Mouse (Mus musculus) hindbrain, embryonic 13.5 days (tissue): ENCODE measurements at regions not wholly inside any gene's neighbourhood (a gene's known extent, or its start where the extent isn't known, plus 50 kb on each side); places are given as distances from the start of the nearest gene placed in this dataset.

ENCODE experiments used
- ATAC-seq: fragments of 200-750 bp; cut with Nextera tagmentation; 2 replicates; pipeline ENCODE4 v1.8.0; 2017; ENCODE audit warnings: moderate TSS enrichment; ENCODE audit not compliant: low FRiP score
- H3K27ac ChIP-seq: fragments of 300-500 bp; sonication (generic); 2 replicates; pipeline ENCODE4 v1.5.1; 2015; ENCODE audit warnings: inconsistent platforms, mild to moderate bottlenecking, moderate library complexity
- H3K27me3 ChIP-seq: fragments of 300-500 bp; sonication (generic); 2 replicates; pipeline ENCODE4 v1.6.1; 2015; ENCODE audit warnings: mild to moderate bottlenecking, inconsistent platforms
- H3K36me3 ChIP-seq: fragments of 300-500 bp; sonication (generic); 2 replicates; pipeline ENCODE4 v1.6.1; 2015; ENCODE audit warnings: mild to moderate bottlenecking, inconsistent platforms
- H3K4me1 ChIP-seq: fragments of 300-500 bp; sonication (generic); replicated peaks from 2 replicates; pipeline ENCODE4 v1.6.1; 2015; ENCODE audit warnings: inconsistent platforms
- H3K4me2 ChIP-seq: fragments of 300-500 bp; sonication (generic); 2 replicates; pipeline ENCODE4 v1.6.1; 2015; ENCODE audit warnings: inconsistent platforms, mild to moderate bottlenecking, moderate library complexity
- H3K4me3 ChIP-seq: fragments of 300-500 bp; sonication (generic); 2 replicates; pipeline ENCODE4 v1.5.1; 2015; ENCODE audit warnings: mild to moderate bottlenecking, inconsistent platforms
- H3K9ac ChIP-seq: fragments of 300-500 bp; sonication (generic); 2 replicates; pipeline ENCODE4 v1.6.1; 2015; ENCODE audit warnings: mild to moderate bottlenecking, inconsistent platforms
- H3K9me3 ChIP-seq: fragments of 300-500 bp; sonication (generic); 2 replicates; pipeline ENCODE4 v1.6.1; 2016; ENCODE audit warnings: inconsistent platforms
- WGBS: fragments of 180-500 bp; shearing (Covaris S2); methylation state at CpG from one replicate; pipeline ENCODE4 v1.1.7; 2015; 5-methylcytosine and 5-hydroxymethylcytosine counted together

DNA sequence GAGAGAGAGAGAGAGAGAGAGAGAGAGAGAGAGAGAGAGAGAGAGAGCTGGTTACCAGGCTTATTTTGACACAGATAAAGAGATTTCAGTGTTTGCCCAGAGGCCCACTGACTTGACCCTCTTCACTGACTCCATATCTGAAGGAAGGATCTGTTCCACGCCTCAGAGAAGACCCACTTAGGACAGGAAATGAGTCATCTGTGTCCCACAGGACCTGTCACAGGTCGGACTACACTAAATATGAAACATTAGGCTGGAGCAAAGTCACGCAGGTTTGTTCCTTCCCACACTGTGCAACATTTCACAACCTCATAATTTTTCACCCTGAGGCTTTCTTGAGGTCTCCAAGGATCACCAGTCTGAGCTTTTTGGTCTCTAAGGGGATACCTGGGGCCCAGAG is 96.5 kb upstream of the Lpp start:
- no peaks in the 10 kb centered on the region for H3K27me3 ChIP-seq
- no peak overlapping the region for H3K4me3 ChIP-seq
- no peak overlapping the region for H3K4me2 ChIP-seq
- H3K36me3 ChIP-seq = no peaks in the 10 kb centered on the region
- no peaks in the 10 kb centered on the region for H3K4me1 ChIP-seq
- H3K9me3 ChIP-seq = no peaks in the 10 kb centered on the region
- no peak overlapping the region for H3K9ac ChIP-seq
- 80% methylated on average over 3 of the region's 3 CpGs for WGBS
- H3K27ac ChIP-seq = no peak overlapping the region
- ATAC-seq = no peak

DNA sequence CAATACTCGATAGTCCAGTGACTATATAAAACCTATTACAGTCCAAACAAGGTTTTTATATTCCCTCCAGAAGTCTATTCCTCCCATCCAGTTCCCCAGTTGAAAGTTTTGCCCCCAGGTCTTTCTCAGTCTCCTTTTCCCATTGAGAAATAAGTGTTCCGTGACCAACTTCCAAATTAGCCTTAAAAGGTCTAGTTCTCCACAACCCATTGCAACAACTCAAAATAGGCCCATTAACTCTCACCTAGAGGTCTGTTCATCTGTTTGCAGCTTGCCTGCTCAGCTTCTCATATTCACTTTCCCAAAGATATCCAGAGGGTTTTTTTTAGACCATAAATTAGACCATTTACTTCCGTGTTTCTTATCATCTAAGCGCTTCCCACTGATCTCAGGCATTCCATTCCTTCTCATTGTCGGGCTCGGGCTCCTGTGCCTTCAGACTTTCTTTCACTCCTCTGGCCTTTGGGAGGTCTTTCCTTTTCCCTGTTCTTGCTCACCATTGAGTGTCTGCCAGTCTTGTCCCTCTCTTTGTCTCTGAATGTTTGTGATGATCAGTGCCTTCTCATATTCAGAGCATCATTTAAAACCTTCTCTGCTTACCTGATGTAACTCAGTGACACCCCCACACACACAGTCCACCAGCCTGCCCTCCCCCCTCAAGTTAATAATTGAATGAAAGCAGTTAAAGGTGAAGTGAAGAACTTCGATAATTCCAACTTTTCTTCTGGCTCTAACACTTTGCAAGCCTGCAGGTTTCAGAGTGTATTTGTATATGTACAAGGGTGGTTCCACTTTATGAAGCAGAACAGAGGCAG is 97.5 kb upstream of the Lpp start:
- Histone ChIP-seq H3K9ac (no peak overlapping the region), H3K4me2 (no peak overlapping the region), H3K27me3 (no peaks in the 10 kb centered on the region), H3K9me3 (no peaks in the 10 kb centered on the region), H3K27ac (no peak overlapping the region), H3K4me3 (no peak overlapping the region), H3K36me3 (no peaks in the 10 kb centered on the region), H3K4me1 (no peaks in the 10 kb centered on the region)
- no peak for ATAC-seq
- WGBS = 82% methylated on average over 7 of the region's 7 CpGs

DNA sequence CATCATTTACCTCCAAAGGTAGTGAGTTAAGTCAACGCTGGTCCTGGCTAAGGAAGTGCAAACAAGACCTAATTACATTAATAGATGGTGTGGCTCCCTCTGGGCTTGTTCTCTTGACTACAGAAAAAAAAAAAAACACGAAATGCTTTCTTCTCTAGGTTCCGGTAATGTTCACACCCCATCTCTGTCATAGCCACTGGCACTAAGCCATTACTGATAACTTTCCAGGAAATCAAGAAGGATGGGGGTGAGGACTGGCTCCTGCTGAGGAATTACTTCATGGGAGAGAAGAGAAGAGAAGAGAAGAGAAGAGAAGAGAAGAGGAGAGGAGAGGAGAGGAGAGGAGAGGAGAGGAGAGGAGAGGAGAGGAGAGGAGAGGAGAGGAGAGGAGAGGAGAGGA is 109.1 kb upstream of the Lpp start:
- Histone ChIP-seq H3K4me2 (no peak overlapping the region), H3K4me1 (no peaks in the 10 kb centered on the region), H3K9ac (no peak overlapping the region), H3K4me3 (no peak overlapping the region), H3K36me3 (no peaks in the 10 kb centered on the region), H3K9me3 (no peaks in the 10 kb centered on the region), H3K27me3 (no peaks in the 10 kb centered on the region), H3K27ac (no peak overlapping the region)
- 79% methylated on average over 3 of the region's 3 CpGs for WGBS
- no peak for ATAC-seq

DNA sequence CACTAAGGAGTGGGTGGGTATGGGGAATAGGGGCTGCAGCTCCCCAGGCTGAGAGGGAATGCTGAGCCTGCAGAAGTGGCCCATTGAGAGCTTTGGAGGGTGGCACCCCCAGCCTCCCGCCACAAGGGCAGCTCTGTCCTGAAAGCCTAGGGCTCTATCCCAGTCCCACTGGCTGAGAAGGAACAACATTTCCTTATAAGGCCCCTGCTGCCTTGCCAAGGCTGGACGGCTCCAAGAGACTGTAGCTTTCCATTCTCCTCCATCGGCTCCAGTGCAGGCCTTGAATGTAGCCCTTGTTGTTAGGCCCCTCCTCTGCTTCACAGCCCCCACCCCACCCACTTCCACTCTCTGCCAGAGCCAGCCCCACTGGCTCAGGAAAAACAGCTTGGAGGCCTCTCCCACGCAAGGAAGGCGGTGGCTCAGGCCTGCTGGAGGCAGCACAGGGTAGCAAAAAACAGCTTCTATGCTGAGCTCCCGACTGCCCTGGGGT is 111.1 kb upstream of the Lpp start:
- H3K4me2 ChIP-seq = no peak overlapping the region
- WGBS = 20% methylated on average over 6 of the region's 6 CpGs
- H3K9me3 ChIP-seq = no peaks in the 10 kb centered on the region
- no peaks in the 10 kb centered on the region for H3K36me3 ChIP-seq
- H3K27ac ChIP-seq = no peak overlapping the region
- H3K4me1 ChIP-seq = no peaks in the 10 kb centered on the region
- H3K9ac ChIP-seq = no peak overlapping the region
- peak; percentile 96 for ATAC-seq
- H3K27me3 ChIP-seq = no peaks in the 10 kb centered on the region
- H3K4me3 ChIP-seq = no peak overlapping the region

DNA sequence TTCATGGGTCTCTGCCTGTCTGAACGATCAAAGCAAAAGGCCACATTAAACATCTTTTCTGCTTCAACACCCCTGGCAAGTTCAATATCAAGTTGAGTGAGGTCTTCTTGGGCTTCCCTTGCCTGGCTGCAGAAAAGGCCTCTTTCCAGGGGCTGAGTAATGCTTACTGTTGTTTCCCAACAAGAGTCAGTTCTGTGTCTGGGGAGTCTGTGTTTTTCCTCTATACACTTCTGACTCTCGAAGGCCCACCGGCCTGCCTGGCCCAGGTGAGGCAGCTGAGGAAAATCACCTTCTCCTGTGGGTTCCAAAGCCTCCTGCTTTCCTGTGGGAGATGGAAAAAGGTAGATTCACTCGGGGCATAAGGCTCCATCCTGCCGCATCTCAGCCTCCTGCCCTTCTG is 111.7 kb upstream of the Lpp start:
- no peak overlapping the region for H3K27ac ChIP-seq

DNA sequence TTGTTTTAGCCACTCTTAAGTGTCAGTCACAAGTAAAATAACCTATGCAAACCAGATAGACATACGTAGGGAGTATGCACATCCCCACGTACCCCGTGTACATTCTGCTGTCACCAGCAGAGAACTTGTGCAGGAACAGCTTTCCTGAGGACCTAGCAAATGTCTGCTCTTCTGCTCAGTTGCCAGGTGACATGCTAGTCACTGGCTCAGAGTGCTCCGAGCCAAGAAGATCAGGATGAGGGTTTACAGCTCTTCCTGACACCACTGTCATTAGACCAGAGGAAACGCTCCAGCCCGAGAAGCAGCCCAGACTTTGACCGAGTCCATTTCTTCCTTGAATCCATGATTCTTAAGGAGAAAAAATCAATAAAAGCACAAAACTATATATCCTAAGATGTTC is 115.5 kb upstream of the Lpp start:
- no peak overlapping the region for H3K4me2 ChIP-seq
- H3K27ac ChIP-seq = no peak overlapping the region
- no peaks in the 10 kb centered on the region for H3K36me3 ChIP-seq
- H3K4me1 ChIP-seq = no peaks in the 10 kb centered on the region
- no peak overlapping the region for H3K9ac ChIP-seq
- H3K9me3 ChIP-seq = no peaks in the 10 kb centered on the region
- no peak for ATAC-seq
- 95% methylated on average over 7 of the region's 7 CpGs for WGBS
- no peak overlapping the region for H3K4me3 ChIP-seq
- H3K27me3 ChIP-seq = no peaks in the 10 kb centered on the region

More for the DNA sequence above, 111.7 kb upstream of the Lpp start:
- no peak overlapping the region for H3K9ac ChIP-seq
- 82% methylated on average over 5 of the region's 5 CpGs for WGBS
- H3K4me2 ChIP-seq = no peak overlapping the region
- H3K4me1 ChIP-seq = no peaks in the 10 kb centered on the region
- H3K27me3 ChIP-seq = no peaks in the 10 kb centered on the region
- H3K4me3 ChIP-seq = no peak overlapping the region
- no peak for ATAC-seq
- H3K9me3 ChIP-seq = no peaks in the 10 kb centered on the region
- H3K36me3 ChIP-seq = no peaks in the 10 kb centered on the region

DNA sequence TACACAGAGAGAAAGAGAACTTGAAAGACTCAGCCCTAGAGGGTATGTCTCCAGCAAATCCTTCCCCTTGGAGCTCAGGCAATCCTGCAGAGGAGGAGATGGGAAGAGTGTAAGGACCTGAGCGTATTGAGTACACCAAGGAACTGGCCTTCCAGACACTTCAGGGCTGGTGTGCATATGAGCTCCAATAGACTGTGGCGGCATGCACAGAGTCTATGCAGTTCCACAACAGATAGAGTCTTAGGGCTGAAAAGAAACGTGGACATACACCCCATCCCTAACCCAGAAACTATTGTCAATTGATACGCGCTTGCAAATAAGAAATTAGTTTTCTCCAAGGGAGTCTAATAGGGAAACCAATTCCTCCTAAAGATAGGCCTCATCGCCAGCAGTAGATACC is 130.6 kb upstream of the Lpp start:
- Histone ChIP-seq H3K4me1 (no peaks in the 10 kb centered on the region), H3K27ac (no peak overlapping the region), H3K36me3 (no peaks in the 10 kb centered on the region), H3K27me3 (no peaks in the 10 kb centered on the region), H3K4me3 (no peak overlapping the region), H3K9me3 (no peaks in the 10 kb centered on the region), H3K9ac (no peak overlapping the region), H3K4me2 (no peak overlapping the region)
- ATAC-seq = no peak
- WGBS = 91% methylated on average over 6 of the region's 6 CpGs

DNA sequence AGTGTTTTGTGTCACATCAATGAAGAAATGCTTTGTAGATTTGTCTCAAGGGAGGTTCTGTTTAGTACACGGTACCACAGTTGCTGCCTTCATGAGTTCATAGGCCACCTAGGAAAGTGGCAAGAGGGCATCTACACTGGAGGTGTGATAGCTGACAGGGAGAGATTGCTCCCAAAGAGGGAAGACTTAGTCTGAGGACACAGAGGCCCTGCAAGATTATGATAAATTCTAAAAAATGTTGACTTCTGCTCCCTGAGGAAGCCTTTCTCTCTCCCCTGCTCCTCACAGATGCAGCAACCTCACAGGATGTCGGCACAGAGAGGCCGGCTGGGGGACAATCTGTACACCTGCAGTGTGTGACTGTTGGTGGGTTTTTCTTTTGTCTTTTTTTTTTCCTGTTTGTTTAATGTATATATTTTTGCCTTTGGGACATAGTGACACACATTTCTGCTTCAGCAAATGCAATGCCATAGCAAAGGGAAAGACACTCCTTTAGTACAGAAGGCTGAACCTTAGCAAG is 133.5 kb upstream of the Lpp start:
- Histone ChIP-seq H3K27me3 (no peaks in the 10 kb centered on the region), H3K4me2 (no peak overlapping the region), H3K9me3 (no peaks in the 10 kb centered on the region), H3K4me3 (no peak overlapping the region), H3K9ac (no peak overlapping the region), H3K36me3 (no peaks in the 10 kb centered on the region), H3K27ac (no peak overlapping the region), H3K4me1 (no peaks in the 10 kb centered on the region)
- WGBS = 83% methylated on average over 3 of the region's 3 CpGs
- ATAC-seq = no peak

DNA sequence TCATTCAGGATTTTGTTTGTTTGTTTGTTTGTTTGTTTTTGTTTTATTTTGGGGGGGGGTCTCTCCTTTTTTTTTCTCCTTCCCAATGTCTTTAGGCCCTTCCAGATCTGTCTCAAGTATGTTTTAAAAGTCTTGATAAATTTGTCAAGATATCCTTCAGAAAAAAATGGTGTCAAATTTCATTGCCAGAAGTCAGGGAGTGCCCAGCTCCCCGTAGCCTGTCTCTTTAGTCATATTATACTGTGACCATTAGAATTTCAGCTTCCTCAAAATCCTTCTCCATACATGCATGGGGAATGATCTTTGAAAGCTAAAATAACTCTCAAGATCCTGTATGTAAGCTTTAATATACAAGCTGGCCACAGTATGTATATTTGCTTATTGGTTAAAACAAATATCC is 134.3 kb upstream of the Lpp start:
- Histone ChIP-seq H3K36me3 (no peaks in the 10 kb centered on the region), H3K27me3 (no peaks in the 10 kb centered on the region), H3K4me1 (no peaks in the 10 kb centered on the region), H3K9ac (no peak overlapping the region), H3K27ac (no peak overlapping the region), H3K9me3 (no peaks in the 10 kb centered on the region), H3K4me2 (no peak overlapping the region), H3K4me3 (no peak overlapping the region)
- ATAC-seq = no peak
- WGBS = 60% methylated on average over 1 of the region's 1 CpGs

DNA sequence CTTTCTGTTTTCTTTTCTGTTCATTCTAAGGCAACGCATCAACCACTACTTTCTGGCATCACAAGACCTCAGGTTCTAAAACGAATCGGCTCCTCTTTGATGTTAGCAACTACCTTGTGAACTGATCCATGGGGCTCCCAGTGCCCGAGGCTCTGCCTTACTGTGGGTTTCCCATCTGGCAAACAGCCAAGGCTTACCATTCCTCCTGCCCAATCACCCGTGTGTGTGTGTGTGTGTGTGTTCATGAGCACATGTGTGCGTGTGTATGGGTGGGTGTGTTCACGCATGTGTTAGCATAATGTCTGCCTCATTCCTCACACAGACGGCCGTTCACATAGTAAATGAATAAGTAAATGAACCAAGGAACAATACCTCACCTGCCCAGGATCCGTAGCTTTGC is 138.3 kb upstream of the Lpp start:
- H3K27ac ChIP-seq = no peak overlapping the region
- no peak overlapping the region for H3K9ac ChIP-seq
- H3K4me2 ChIP-seq = no peak overlapping the region
- H3K4me3 ChIP-seq = no peak overlapping the region
- no peaks in the 10 kb centered on the region for H3K36me3 ChIP-seq
- no peaks in the 10 kb centered on the region for H3K27me3 ChIP-seq
- ATAC-seq = no peak
- WGBS = 73% methylated on average over 10 of the region's 10 CpGs
- H3K4me1 ChIP-seq = no peaks in the 10 kb centered on the region
- H3K9me3 ChIP-seq = no peaks in the 10 kb centered on the region

DNA sequence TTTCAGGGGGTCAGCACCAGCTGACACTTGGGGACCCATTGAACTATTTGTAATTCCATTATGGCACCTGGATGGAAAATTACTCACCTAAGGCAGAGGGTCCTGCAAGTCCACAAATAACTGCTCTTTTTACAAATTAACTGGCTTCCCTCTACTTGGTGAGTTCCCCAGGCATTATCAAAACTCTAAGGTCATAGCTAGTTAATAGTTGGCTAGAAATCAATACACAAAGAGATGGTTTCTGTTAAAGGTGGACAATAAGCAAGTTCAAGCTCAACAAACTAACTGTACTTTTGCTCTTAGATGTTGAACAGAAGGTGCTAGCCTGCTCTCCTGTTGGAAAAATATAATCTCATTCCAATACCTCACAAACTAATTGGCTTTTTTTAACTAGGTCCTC is 138.7 kb upstream of the Lpp start:
- Histone ChIP-seq H3K36me3 (no peaks in the 10 kb centered on the region), H3K9me3 (no peaks in the 10 kb centered on the region), H3K27me3 (no peaks in the 10 kb centered on the region), H3K4me2 (no peak overlapping the region), H3K9ac (no peak overlapping the region), H3K4me3 (no peak overlapping the region), H3K4me1 (no peaks in the 10 kb centered on the region), H3K27ac (no peak overlapping the region)
- ATAC-seq = no peak

DNA sequence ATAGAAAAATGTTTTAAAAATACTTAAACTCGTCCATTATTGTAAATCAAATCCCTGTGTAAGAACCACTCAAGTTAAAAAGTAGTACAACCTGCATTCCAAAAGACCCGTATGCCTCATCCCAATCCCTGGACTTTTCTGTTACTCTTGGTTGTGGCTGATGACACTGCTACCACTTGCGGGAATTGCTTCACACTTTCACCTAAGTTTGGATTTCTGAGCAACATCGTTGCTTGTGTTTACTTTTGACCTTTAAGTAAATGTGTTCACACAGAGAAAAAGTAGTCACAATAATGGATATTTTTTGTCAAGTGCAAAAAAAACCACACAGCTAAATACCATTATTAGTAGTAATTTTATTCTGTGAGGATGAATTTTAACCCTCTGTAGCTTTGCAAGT is 139.2 kb upstream of the Lpp start:
- no peaks in the 10 kb centered on the region for H3K9me3 ChIP-seq
- H3K36me3 ChIP-seq = no peaks in the 10 kb centered on the region
- no peak overlapping the region for H3K4me2 ChIP-seq
- no peaks in the 10 kb centered on the region for H3K4me1 ChIP-seq
- H3K27ac ChIP-seq = no peak overlapping the region
- ATAC-seq = no peak
- no peak overlapping the region for H3K9ac ChIP-seq
- no peaks in the 10 kb centered on the region for H3K27me3 ChIP-seq
- WGBS = 88% methylated on average over 4 of the region's 4 CpGs
- no peak overlapping the region for H3K4me3 ChIP-seq

DNA sequence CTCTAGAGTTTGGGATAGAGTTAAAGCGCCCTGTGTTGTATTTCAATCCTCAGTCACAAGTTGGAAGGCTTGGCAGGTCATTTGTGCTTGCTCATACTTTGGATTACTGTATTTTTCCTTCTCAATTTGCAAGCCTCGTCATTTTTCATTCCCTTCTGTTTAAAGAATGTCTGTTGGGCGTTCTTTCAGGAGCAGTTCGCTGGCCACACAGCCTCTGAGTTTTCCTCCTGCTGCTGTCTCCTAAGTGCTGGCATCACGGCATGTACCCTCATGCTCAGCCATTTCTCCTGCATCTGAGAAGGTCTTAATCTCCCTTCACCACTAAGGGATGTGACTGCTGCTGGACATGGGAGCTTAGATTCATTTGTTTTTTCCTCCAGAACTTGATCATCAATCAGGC is 146.0 kb upstream of the Lpp start:
- no peak for ATAC-seq
- H3K27ac ChIP-seq = no peak overlapping the region
- no peak overlapping the region for H3K4me3 ChIP-seq
- no peak overlapping the region for H3K4me2 ChIP-seq
- H3K36me3 ChIP-seq = no peaks in the 10 kb centered on the region
- 84% methylated on average over 5 of the region's 5 CpGs for WGBS
- no peaks in the 10 kb centered on the region for H3K27me3 ChIP-seq
- no peaks in the 10 kb centered on the region for H3K4me1 ChIP-seq
- H3K9ac ChIP-seq = no peak overlapping the region
- no peaks in the 10 kb centered on the region for H3K9me3 ChIP-seq
